Mouse (Mus musculus) CH12F3 (cell line): ENCODE results near the gene Hk2.
"Not testable (repeated sequence)": the region's sequence is repeated elsewhere in the genome, so short reads cannot be mapped to it uniquely, and the experiment has no call there.

Source experiments
- in situ Hi-C: fragments of 300-500 bp; cut with MboI; formaldehyde crosslinking; loops from 2 replicates; pipeline ENCODE4 v1.14.3; 2020; ENCODE audit warnings: low sequenced_read_pairs

Gene Hk2

DNA sequence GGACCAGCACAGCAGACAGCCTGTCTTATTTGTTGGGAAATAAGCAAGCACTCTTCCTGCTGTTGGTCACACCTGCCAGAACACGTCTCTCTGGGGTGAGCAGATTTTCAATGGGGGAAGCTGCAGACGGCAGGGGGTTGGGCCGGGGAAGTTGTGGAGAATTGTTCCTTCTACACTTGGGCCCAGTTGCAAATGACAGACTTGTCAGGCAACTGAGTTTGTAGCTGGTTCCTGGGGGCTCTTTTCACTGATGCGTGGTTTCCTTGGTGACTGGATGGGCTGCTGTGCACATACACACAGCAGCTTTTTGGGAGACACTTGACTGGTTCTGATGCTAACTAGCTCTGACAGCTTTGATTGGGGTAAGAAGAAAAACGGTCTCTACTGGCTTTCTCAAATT lies 74.4 kb downstream of the Hk2 start:
- in situ Hi-C loops = loop anchor here (10.0 kb wide), 1 partner anchor 735 kb away; the partner anchor contains the start of gene Mrpl19

DNA sequence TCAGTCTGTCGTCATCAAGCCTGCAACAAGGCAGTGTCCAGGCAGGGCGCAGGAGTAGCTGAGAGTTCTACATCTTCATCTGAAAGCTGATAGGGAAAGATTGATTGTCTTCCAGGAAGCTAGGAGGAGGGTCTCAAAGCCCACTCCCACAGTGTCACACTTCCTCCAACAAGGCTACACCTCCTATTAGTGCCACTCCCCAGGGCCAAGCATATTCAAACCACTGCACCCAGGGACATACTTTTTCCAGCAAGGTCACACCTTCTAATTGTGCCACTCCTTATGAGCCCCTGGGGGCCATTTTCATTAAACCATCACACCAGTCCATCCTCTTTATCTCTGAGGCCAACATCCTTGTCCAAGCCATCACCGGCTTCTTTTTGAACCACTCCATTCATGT lies 77.5 kb downstream of the Hk2 start:
- in situ Hi-C loops = no loop called here

GRCm38 (mm10) chr6:82694668-82695067 lies 79.6 kb downstream of the Hk2 start:
- in situ Hi-C loops = no loop called here

DNA sequence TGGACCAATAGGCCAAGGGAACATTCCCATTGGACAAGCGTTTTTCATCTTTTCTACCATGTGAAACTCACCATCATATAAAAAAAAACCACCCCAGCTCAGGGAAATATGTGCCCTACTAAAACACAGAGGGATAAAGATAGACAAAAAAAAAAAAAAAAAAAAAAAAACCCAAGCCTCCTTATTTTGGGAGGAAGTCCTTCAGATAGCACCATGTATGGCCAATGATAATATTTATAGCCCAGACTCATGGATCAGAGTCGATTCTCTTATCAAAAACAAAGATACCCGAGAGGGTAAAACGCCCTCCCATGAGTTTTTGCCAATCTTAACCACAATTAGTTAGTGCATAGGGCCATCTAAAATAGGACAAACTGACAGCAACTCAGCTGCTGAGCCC lies 84.8 kb downstream of the Hk2 start:
- in situ Hi-C loops = no loop called here

- in situ Hi-C loops = not testable (repeated sequence)
Observed at GRCm38 (mm10) chr6:82688586-82688985, 85.7 kb downstream of the Hk2 start.

- in situ Hi-C loops = no loop called here
Observed at GRCm38 (mm10) chr6:82684136-82684535, 90.1 kb downstream of the Hk2 start.

- in situ Hi-C loops = not testable (repeated sequence)
Observed at GRCm38 (mm10) chr6:82679286-82679685, 95.0 kb downstream of the Hk2 start.

DNA sequence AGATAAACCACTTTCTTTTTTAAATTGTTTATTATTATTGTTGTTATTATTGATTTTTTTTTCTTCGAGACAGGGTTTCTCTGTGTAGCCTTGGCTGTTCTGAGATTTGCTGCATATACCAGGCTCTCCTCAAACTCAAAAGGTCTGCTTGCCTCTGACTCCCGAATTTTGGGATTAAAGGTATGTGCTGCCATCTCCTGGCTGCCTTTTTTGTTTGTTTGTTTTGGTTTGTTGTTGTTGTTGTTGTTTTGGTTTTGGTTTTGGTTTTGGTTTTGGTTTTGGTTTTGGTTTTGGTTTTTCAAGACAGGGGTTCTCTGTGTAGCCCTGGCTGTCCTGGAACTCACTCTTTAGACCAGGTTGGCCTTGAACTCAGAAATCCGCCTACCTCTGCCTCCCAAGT lies 96.6 kb downstream of the Hk2 start:
- in situ Hi-C loops = not testable (repeated sequence)
